In the genomic region with DNA sequence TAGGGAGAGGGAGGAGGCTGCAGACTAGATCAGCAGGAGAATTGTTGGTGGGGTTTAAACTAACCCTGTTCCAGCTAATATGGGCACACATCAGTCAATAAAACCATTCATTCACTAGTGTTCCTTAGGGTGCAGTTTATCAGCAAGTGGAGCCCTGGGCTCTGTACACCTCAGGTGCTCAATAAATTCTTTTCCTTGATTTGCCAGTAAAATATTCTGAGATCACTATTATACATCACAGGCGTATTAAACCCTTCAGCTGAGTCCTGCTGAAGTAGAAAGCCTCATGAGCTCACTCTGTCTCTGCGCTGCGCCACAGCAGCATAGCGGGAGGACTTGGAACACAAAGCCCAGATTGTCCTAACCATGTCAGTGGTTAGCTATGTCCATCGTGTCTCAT, we compare ENCODE assay signal across 12 mouse cellular contexts.
"Had no signal": no experiment of that assay in that cellular context is flagged by ENCODE, and none has a peak within 500 bp of the region (broad histone marks: within the 10 kb centered on the region; RNA-seq: fewer than 3 reads in every experiment).

No protein-coding gene starts in this region.

- H3K27ac ChIP-seq: kidney, postnatal 0 days; liver, embryonic 13.5 days; midbrain, embryonic 13.5 days; neural tube, embryonic 12.5 days had no signal

- H3K36me3 ChIP-seq: liver, embryonic 13.5 days; midbrain, embryonic 13.5 days; neural tube, embryonic 12.5 days had no signal

- H3K9ac ChIP-seq: liver, embryonic 13.5 days; midbrain, embryonic 13.5 days; neural tube, embryonic 12.5 days had no signal

- DNase-seq: kidney, adult 2 months; kidney, postnatal 25 days; liver, embryonic 13.5 days; lung, adult 2 months; lung, postnatal 14 days; lung, postnatal 4 days; thymus, adult 18-20 months; thymus, postnatal 36 days had no signal

- H3K9me3 ChIP-seq: liver, embryonic 13.5 days; midbrain, embryonic 13.5 days; neural tube, embryonic 12.5 days had no signal

- H3K4me1 ChIP-seq: liver, embryonic 13.5 days had no signal

- H3K4me2 ChIP-seq: liver, embryonic 13.5 days; midbrain, embryonic 13.5 days; neural tube, embryonic 12.5 days had no signal

- ATAC-seq: intestine, postnatal 0 days had no signal

- H3K27me3 ChIP-seq: liver, embryonic 13.5 days; neural tube, embryonic 12.5 days had no signal

- H3K4me3 ChIP-seq: liver, embryonic 13.5 days; midbrain, embryonic 13.5 days; neural tube, embryonic 12.5 days had no signal
